Mouse (Mus musculus) mature B cell (primary cell): ENCODE results near the gene Ppip5k2.

ENCODE experiments used
- in situ Hi-C: fragments of 300-500 bp; cut with MboI; formaldehyde crosslinking; loops from 2 replicates; pipeline ENCODE4 v1.14.3; 2019

The Ppip5k2 gene

DNA sequence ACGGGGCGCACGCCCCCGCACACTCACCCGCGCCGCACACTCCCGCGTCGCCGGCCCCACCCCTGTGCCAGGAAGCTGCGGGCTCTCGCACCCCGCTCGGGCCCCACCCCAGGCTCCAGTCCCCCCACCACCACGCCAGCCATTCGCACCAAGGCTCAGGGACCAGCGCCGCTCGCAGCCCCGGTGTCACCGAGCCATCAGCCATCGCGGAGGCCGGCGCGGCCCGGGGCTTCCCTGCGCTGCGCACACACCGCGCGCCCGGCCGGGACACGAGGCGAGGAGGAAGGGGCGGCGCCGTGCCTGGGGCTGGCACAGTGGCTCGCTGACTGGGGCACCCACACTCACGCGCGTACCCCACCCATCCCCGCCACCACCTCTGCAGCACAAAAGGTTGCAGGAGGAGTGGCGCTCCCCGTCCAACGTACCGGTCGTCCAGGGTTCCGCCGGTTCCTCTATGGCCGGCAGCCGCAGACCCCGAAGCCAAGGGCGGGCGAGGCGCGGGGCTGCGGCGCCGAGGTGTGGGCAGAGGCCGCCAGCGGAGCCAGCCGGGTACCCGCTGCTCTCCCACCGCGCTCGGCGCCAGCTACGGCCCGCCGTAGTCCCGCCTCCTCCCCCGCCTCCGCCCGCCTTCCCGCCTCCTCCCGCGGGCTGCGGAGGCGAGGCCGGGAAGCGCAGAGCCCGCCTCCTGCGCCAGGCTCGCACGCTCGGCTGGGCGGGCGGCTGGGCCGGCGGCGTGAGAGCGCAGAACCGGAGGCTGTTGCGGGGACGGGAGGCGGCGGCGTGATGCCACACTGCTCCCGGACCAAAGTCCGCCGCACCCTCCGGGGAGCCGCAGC is 108.6 kb downstream of the Ppip5k2 start, which contains the start of gene D1Ertd622e:
TSS of gene D1Ertd622e (minus strand) at position 669 of the 836 bp plus-strand sequence.
- in situ Hi-C loops = no loop called here

DNA sequence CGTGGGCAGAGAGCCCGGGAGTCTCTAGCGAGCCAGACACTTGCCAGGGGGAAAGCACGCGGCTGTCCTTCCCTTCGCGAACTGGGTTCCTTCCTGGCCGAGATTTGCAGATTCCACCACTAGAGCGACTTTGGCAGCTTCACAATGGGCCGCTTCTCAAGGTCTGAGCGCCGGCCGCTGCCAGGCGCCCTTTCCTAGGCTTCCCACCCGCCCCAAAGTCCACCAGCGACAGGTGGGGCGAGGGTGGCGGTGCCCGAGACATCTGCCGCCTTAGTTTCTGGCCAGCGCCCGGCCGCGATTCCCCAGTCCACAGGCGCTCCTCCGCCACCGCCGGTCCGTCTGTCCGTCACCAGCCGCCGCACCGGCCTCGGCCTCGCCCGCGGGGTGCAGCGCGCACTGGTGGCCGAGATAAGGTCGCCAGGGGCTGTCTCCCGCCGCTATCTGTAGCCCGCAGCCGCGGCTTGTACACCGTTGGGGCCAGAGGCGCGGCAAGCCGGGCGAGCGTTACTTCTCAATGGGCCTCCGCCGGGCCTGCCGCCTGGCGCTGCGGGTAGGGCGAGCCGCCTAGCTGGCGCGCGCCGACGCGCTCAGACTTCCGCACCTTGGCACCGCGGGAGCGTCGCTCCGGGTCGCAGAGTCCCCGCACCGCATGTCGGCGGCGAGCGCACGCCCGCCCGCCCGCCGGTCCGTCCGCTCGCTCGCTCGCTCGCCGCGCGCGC is 109.4 kb downstream of the Ppip5k2 start:
- in situ Hi-C loops = no loop called here

DNA sequence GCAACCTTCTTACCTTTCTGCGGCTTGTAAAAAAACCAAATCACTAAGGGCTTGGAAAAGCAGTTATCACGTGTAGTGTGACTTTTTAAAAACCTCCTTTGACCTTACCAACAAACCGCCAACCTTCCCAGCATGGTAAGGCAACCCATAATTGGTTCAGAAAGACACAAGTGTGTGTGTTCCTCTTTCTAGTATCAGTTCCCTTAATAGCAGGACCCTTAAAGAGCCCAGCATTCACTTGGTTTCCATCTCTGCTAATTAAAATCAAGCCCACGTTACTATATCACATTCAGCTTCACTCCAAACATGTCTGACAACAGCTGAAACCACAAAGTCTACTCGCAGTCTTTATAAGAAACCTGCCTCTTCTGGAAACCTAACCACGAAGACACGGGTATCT is 110.8 kb downstream of the Ppip5k2 start:
- in situ Hi-C loops = no loop called here

DNA sequence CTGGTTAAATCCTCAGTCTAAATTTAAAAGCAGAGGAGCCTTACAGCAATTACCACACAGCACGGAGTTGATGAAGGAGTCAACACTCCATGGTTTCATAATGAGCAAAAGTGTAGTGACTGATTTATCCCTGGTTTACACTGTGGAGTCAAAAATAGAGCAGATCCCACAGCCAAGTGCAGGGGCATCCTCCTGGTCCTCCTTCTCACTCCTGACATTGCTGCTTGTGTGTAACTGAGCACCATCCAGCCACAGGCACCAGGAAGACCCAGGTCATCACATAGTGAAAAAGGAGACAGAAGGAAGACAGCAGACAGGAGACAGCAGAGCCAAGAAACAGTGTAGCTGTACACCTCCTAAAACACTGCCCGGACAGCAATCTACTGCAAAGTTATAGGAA is 112.4 kb downstream of the Ppip5k2 start:
- in situ Hi-C loops = no loop called here

DNA sequence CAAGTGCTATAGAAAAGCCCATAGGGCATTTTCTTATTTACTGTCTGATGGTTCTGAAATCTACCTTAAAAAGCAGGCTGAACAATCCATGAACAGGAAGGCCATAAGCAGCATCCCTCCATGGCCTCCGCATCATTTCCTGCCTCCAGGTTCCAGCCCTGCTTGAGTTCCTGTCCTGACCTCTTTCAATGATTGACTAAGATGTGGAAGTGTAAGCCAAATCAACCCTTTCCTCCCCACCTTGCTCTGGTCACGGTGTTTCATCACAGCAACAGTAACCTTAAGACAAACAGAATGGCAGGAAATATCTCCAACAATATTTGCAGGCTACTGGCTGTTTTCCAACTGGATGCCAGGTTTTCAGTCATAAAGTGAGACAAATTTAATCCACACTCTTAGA is 113.0 kb downstream of the Ppip5k2 start:
- in situ Hi-C loops = no loop called here
